Mouse (Mus musculus) cerebellum, adult 8-10 months (tissue): ENCODE data around the gene Abcg4.

ENCODE experiments used
- DNase-seq: peaks from one replicate; pipeline ENCODE4 v3.0.0; 2022

The Abcg4 gene

DNA sequence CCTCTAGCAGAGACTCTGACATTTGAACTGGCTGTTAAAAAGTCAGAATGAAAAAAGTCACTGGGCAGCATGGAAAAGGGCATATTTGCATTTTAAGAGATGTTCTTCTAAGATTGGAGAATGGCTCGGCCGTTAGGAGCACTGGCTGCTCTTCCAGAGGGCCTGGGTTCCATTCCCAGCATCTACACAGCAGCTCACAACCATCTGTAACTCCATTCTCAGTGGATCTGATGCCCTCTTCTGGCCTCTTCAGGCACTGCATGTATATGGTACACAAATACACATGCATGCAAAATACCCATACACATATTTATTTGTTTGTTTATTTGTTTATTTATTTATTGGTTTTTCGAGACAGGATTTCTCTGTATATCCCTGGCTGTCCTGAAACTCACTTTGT, 19.3 kb downstream of the Abcg4 start:
- peak; percentile 45 for DNase-seq

- DNase-seq, result no peak
Observed at GRCm38 (mm10) chr9:44268432-44268831, 20.0 kb downstream of the Abcg4 start, which contains the start of gene Nlrx1. Nlrx1 (minus strand) TSS chr9:44268599.

DNA sequence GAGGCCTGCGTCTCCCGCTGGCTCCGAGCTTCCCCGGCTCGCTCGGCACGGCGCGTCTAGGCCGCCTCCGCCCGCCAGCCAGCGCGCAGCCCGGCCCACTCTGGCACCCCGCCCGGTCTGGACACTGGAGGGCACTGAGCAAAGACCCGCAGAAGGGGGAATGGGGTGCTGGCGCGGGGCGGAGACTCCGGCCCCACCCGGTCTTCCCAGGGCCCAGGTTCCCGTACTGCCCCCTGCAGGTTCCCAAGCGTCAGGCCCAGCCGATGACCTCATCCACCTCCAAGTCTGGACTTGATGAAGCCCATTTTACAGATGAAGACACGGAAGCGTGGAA, 20.4 kb downstream of the Abcg4 start:
- peak; percentile 86 for DNase-seq

- no peak for DNase-seq
Observed at GRCm38 (mm10) chr9:44267319-44268026, 20.9 kb downstream of the Abcg4 start.

DNA sequence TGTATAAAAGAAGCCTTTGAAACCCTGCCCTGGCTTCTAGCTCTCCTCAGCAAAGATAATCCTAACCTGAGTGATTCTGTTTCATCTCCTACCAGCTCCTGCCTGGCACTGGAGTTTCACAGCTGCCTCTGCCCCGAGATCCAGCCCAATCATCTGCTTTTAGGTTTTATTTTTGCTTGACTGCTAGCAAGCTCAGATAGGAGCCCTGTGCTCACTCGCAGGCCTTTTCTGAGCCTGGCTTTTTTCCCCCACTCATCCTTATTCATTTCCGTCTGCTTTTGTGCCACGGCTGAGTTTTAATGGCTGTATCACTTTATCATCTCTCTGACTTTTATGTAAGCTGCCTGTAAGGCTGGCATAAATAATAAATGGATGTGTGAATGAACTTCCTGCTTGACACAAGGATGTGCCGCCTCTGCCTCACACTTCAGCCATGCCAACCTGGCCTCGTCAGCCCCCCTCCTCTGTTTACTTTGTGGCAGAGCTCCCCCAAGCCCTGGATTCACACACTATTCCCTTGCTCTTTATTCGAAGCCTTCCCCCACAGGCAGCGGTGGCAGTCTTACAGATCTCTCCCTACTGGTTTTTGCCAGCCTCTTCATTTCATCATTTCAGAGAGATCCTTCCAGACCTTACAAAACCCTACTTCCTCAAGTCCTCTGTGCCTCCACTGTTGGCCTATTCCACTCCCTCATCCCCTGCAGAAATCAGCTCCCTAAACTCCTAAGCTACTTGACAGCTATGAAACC, 21.8 kb downstream of the Abcg4 start:
- no peak for DNase-seq

DNA sequence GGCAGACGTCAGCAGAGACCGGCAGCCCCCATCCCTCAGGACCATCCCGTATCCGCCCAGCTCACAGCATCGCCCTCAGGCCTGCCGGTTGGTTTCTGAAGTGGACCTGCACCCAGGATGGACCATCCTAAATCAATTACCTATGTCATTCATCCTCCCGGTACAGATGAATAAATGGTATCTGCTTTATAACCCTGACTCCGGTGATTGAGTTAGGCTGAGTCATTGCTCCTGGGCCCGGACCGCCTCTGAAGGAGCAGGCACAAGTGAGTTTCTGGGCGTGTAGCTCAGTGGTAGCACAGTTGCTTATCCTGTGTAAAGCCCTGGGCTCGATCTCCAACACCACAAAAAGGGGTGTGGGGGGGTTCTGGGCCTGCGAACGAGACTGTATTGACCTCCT, 27.0 kb downstream of the Abcg4 start:
- no peak for DNase-seq

- no peak for DNase-seq
Observed at GRCm38 (mm10) chr9:44259014-44259413, 29.4 kb downstream of the Abcg4 start.

- no peak for DNase-seq
Observed at GRCm38 (mm10) chr9:44256213-44256612, 32.2 kb downstream of the Abcg4 start.

DNA sequence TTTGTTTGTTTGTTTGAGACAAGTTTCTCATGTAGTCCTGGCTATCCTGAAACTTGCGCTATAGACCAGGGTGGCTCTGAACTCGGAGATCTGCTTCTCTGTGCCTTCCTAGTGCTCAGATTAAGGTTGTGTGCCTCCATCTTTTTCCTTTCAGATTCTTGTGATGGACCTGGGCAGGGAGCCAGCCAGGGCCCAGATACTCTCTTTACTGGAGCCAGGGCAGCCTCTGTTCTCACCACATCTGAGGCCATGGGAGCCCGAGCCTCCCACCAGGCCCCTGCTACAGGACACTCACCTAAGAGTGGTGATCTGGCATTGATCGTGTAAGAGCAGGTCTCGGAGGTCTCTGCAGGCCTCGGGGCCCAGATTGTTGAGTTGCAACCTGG, 33.3 kb downstream of the Abcg4 start:
- no peak for DNase-seq

- DNase-seq, result no peak
Observed at GRCm38 (mm10) chr9:44254508-44255135, 33.8 kb downstream of the Abcg4 start.

- DNase-seq, result no peak
Observed at GRCm38 (mm10) chr9:44253441-44253840, 35.0 kb downstream of the Abcg4 start.

GRCm38 (mm10) chr9:44251314-44251713, 37.1 kb downstream of the Abcg4 start, which contains the start of gene Pdzd3:
Pdzd3 (minus strand) TSS chr9:44251471.
- no peak for DNase-seq

DNA sequence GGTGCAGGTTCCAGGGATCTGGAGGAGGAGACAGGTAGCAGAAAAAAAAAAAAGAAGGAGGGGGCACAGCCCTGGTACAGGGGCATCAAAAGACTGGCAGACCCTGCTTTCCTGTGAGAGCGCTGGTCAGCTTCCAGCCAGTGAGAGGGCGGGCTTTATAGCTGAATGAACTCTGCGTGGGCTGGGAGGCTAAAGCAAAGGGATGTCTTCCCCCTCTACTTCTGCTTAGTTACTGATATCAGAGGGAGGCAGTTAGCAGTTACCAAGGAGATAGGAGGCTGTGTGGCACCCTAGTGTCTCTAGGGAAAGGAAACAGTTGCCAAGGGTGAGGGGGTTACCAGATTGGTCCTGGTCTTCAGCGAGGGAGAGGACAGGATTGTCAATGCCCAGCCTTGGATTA, 38.0 kb downstream of the Abcg4 start:
- DNase-seq, result no peak

- no peak for DNase-seq
Observed at GRCm38 (mm10) chr9:44249181-44250146, 39.0 kb downstream of the Abcg4 start.

DNA sequence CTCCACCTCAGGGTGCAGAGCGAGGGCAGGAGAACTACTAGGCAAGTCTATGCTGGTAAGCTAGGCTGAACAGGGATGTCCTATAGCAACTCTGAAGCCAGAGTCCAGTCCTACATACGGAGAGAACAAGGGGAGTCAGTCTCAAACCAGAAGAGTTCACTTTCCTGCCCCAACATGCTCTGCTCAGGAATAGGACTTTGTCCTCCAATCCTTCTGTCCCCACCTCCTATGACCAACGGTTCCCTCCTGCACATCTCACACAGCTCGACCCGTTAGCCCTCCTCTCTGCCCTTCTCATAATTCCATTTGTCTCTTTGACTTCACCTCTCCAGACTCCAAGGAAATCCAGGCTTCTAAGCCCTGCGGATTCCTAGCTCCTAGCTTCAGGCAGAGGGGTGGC, 40.5 kb downstream of the Abcg4 start:
- DNase-seq, result no peak

- DNase-seq, result no peak
Observed at GRCm38 (mm10) chr9:44243621-44244020, 44.8 kb downstream of the Abcg4 start.

GRCm38 (mm10) chr9:44241418-44241817, 47.0 kb downstream of the Abcg4 start:
- no peak for DNase-seq

GRCm38 (mm10) chr9:44240911-44241310, 47.5 kb downstream of the Abcg4 start:
- no peak for DNase-seq

GRCm38 (mm10) chr9:44240399-44240798, 48.0 kb downstream of the Abcg4 start, which contains the start of gene Ccdc153:
Ccdc153 (plus strand) TSS chr9:44240676.
- DNase-seq, result no peak

- DNase-seq, result peak; percentile 45
Observed at GRCm38 (mm10) chr9:44239447-44239846, 49.0 kb downstream of the Abcg4 start.

DNA sequence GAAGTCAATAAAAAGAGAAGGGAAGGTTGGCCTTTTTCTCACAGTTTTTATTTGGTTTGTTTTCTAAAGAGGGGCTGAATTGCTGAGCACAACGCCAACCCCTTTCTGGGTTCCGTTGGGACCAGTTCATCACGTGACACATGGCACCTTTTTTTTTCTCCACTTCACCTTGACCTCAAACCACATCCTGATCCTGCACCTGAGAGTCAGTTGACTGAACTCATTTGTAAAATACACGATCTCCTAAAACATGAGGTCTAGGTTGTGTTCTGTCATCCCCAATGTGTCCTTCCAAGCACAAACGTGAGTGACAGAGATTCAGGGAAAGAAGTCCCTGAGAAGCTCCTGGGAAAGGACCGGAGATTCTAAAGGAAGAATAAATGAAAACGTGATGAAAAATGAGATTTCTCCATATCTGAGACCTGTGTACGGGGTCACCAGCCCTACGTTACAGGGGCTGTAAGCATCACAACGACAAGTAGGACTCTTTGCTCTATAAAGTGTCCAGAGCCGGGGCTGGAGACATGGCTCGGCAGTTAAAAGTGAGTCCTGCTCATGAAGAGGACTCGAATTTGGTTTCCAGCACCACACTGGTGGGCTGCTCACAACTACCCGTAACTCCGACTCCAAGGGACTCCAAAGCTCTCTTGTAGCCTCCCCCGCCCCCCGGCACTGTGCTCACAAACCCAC, 49.8 kb downstream of the Abcg4 start:
- DNase-seq, result no peak

DNA sequence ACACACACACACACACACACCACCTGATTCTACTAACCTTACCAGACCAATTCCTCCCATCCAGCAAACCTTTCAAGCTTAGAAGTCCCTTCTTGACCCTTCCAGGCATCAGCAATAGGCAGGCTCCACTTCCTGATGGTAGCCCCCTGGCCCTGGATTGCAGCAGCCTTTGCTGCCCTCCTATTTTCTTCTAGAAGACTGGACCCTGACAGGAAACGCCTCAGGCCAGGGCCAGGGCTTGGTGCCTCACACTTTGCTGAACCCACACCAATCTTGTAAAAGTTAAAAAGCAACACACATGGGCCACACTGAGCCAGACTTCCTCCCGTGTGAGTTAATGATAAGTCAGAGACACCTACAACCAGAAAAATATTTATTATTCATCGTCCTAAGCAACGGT, 51.3 kb downstream of the Abcg4 start:
- no peak for DNase-seq
